Comparison of ENCODE assay signal across 8 mouse cellular contexts in genomic region chr3:35574402-35574801, GRCm38 (mm10).
DNase-seq lines count a peak whose midpoint lies in the region; ATAC-seq and TF ChIP-seq lines count a peak whose summit lies in the region.

No protein-coding gene starts in this region.

- intact Hi-C loops in left cerebral cortex, adult 2 months (cut with DNase I): loop anchor here (5.0 to 10.0 kb wide), 3 partner anchors 470 to 1342 kb away; no protein-coding TSS in a partner anchor

- ATAC-seq in frontal cortex, adult (ENCODE audit: low TSS enrichment): peak; percentile 74

- TF ChIP-seq CTCF in left cerebral cortex, adult 2 months (IDR thresholded peaks at IDR 0.05): peak; percentile 98

- H3K27ac ChIP-seq in left cerebral cortex, adult 2 months: no peak overlapping the region

- H3K4me3 ChIP-seq in left cerebral cortex, adult 2 months: no peak overlapping the region

- peak; percentile 3 to 7 for DNase-seq in adrenal gland, postnatal 36 days
- DNase-seq in adrenal gland, adult 18-20 months (ENCODE audit: low spot score in 2 of 2): no peak
- DNase-seq in urinary bladder, adult 18-20 months (ENCODE audit: low spot score in 2 of 2): peak; percentile 18 to 35
- DNase-seq in urinary bladder, postnatal 10 days (ENCODE audit: low spot score): no peak
- peak; percentile 63 to 77 for DNase-seq in left cerebral cortex, adult 2 months (ENCODE audit: extremely low spot score in 1 of 2, low spot score in 2 of 2)
- DNase-seq in ovary, postnatal 36 days (ENCODE audit: low spot score): peak; percentile 24
- DNase-seq in B cell, adult 2 months: no peak

Comparison
In these comparisons a context has a peak if more than half of its experiments do, and no peak if none do; other contexts are left out.
1. DNase-seq: peak in adrenal gland, postnatal 36 days (2 of 2), urinary bladder, adult 18-20 months (2 of 2), left cerebral cortex, adult 2 months (2 of 2) and ovary, postnatal 36 days (single experiment); none in adrenal gland, adult 18-20 months (0 of 2), urinary bladder, postnatal 10 days (single experiment) and B cell, adult 2 months (0 of 2).